ENCODE assay signal across 8 mouse cellular contexts in the genomic region with DNA sequence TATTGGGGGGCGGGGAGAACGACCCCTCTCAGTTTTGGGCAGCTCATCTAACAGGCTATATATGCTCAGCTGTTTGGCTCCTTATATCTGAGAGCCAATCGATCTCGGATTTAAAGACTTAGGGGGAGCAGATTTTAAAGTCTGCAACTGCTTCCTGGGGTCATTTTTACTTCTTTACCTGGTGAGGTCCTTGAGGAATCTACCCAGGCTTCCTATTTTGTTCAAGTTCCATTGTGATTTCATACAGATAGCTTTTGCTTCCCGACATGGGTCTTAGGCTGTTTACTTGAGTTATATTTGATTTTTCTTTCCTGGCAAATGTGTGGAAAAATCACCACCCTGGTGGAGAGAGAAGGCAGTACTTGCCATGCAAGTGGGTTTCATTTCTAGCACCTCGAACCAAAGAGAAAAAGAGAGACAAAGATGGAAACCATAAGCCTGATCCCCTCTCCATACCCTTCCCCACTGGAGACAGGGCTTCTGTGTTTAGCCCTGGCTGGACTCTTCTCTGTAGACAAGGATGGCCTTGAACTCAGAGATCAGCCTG. TPM values are rescaled to one million over a fixed set of nuclear protein-coding genes. Genes with fewer than 3 reads are reported as not detected.
DNase-seq lines count a peak whose midpoint lies in the region; ATAC-seq and TF ChIP-seq lines count a peak whose summit lies in the region.

No protein-coding gene starts in this region.

- H3ac ChIP-seq in C2C12 (ENCODE audit: control insufficient read depth, insufficient read length, low read depth) = peak overlapping the region; percentile 90

- peak overlapping the region; percentile 87 for H3K4me3 ChIP-seq in heart, adult 2 months
- H3K4me3 ChIP-seq in C2C12 (ENCODE audit: insufficient read depth, poor library complexity, severe bottlenecking) = peak overlapping the region; percentile 69
- peak overlapping the region; percentile 88 for H3K4me3 ChIP-seq in forebrain, postnatal 0 days (ENCODE audit: low read depth, low read length)
- peak overlapping the region; percentile 93 for H3K4me3 ChIP-seq in midbrain, embryonic 10.5 days

- no peak for TF ChIP-seq EP300 in heart, adult 2 months (IDR thresholded peaks at IDR 0.05; ENCODE audit: insufficient read depth, low read depth, low read length)

- peak overlapping the region; percentile 87 for H3K4me2 ChIP-seq in forebrain, postnatal 0 days (ENCODE audit: low read depth)

- WGBS in heart, adult 2 months = 27% methylated on average over 6 of the region's 6 CpGs
- WGBS in forebrain, postnatal 0 days = 28% methylated on average over 6 of the region's 6 CpGs
- WGBS in midbrain, embryonic 10.5 days = 54% methylated on average over 6 of the region's 6 CpGs

- H3K9me3 ChIP-seq in forebrain, postnatal 0 days (ENCODE audit: low read length) = no peaks in the 10 kb centered on the region
- no peaks in the 10 kb centered on the region for H3K9me3 ChIP-seq in midbrain, embryonic 10.5 days (replicated peaks)

- no peaks in the 10 kb centered on the region for H3K36me3 ChIP-seq in heart, adult 2 months (ENCODE audit: control insufficient read depth, insufficient read depth, low read length)
- no peaks in the 10 kb centered on the region for H3K36me3 ChIP-seq in C2C12 (ENCODE audit: control insufficient read depth, insufficient read depth)
- no peaks in the 10 kb centered on the region for H3K36me3 ChIP-seq in forebrain, postnatal 0 days (ENCODE audit: insufficient read depth)
- H3K36me3 ChIP-seq in midbrain, embryonic 10.5 days = peaks cover 10% of the 10 kb centered on the region

- TF ChIP-seq CTCF in heart, adult 2 months (IDR thresholded peaks at IDR 0.05) = peak; percentile 27; the same call in 1 of the 2 replicates
- no peak for TF ChIP-seq CTCF in C2C12 (IDR thresholded peaks at IDR 0.05; ENCODE audit: control insufficient read depth, insufficient read depth, insufficient read length)
- TF ChIP-seq CTCF in forebrain, postnatal 0 days (IDR thresholded peaks at IDR 0.05; ENCODE audit: low read depth) = peak; percentile 35

- no peaks in the 10 kb centered on the region for H3K27me3 ChIP-seq in heart, adult 2 months (ENCODE audit: control insufficient read depth, insufficient read depth, low read length)
- H3K27me3 ChIP-seq in C2C12 (ENCODE audit: control insufficient read depth, insufficient read depth, insufficient read length) = no peaks in the 10 kb centered on the region
- H3K27me3 ChIP-seq in forebrain, postnatal 0 days (ENCODE audit: insufficient read depth, low read length) = no peaks in the 10 kb centered on the region
- H3K27me3 ChIP-seq in midbrain, embryonic 10.5 days (ENCODE audit: low read depth, poor library complexity, severe bottlenecking) = no peaks in the 10 kb centered on the region

- H3K79me2 ChIP-seq in heart, adult 2 months (replicated peaks; ENCODE audit: control insufficient read depth, insufficient read depth, low read length) = no peaks in the 10 kb centered on the region
- peaks cover 70% of the 10 kb centered on the region for H3K79me2 ChIP-seq in C2C12 (ENCODE audit: control insufficient read depth, insufficient read depth)

- no peak for ATAC-seq in forebrain, postnatal 0 days

- TF ChIP-seq POLR2A in heart, adult 2 months (IDR thresholded peaks at IDR 0.05; ENCODE audit: insufficient read depth, low read depth, low read length) = no peak

- intact Hi-C loops in heart, adult 2 months (cut with DNase I) = loop anchor here (2.0 kb wide), 2 partner anchors 29 to 41 kb away; a partner anchor contains a TSS

- H3K4me1 ChIP-seq in heart, adult 2 months (ENCODE audit: control insufficient read depth, insufficient read depth, low read length) = no peaks in the 10 kb centered on the region; the same call in 1 of the 2 replicates
- H3K4me1 ChIP-seq in forebrain, postnatal 0 days (ENCODE audit: insufficient read depth) = peaks cover 7% of the 10 kb centered on the region; the same call in 1 of the 2 replicates
- H3K4me1 ChIP-seq in midbrain, embryonic 10.5 days = peaks cover 26% of the 10 kb centered on the region

- no peak overlapping the region for H3K27ac ChIP-seq in heart, adult 2 months
- H3K27ac ChIP-seq in forebrain, postnatal 0 days (ENCODE audit: low read depth, low read length) = no peak overlapping the region
- peak overlapping the region; percentile 98; the same call in 1 of the 2 replicates for H3K27ac ChIP-seq in midbrain, embryonic 10.5 days (replicated peaks)

- DNase-seq in heart, adult 2 months = peak in 1 of 2 experiments; percentile 6
- DNase-seq in heart, adult 9 months (ENCODE audit: low spot score in 2 of 2) = no peak
- DNase-seq in forebrain, postnatal 0 days = peak; percentile 18
- no peak for DNase-seq in midbrain, embryonic 10.5 days (ENCODE audit: low spot score)
- DNase-seq in urinary bladder, adult 18-20 months (ENCODE audit: low spot score in 2 of 2) = no peak
- DNase-seq in layer of hippocampus, adult 9-10 months (ENCODE audit: low spot score) = no peak
- DNase-seq in layer of hippocampus, adult 18-20 months (ENCODE audit: low spot score in 2 of 2) = no peak

- H3K9ac ChIP-seq in heart, adult 2 months (ENCODE audit: low read depth, low read length) = peak overlapping the region; percentile 29; the same call in 1 of the 2 replicates
- H3K9ac ChIP-seq in forebrain, postnatal 0 days = peak overlapping the region; percentile 87

- H3K79me3 ChIP-seq in C2C12 (ENCODE audit: low read depth) = peaks cover 51% of the 10 kb centered on the region

TF ChIP-seq in C2C12, 6 proteins besides CTCF, POLR2A, EP300 and RAD21:
- TF ChIP-seq MYOD1 (IDR thresholded peaks at IDR 0.05; ENCODE audit: control insufficient read depth, insufficient read length, low read depth) (no peak), CEBPB (IDR thresholded peaks at IDR 0.05; ENCODE audit: low read depth) (no peak), MAX (IDR thresholded peaks at IDR 0.05) (no peak), USF1 (IDR thresholded peaks at IDR 0.05; ENCODE audit: low read depth) (no peak)

RNA-seq across cellular contexts. Expression of a gene that starts 1.4 kb away (rescaled TPM):
- total RNA-seq in heart, adult 2 months (2021) = 10 to 100 TPM; 10.2 to 10.8 TPM
- 14.7 and 17.4 TPM in 2 replicates for polyA plus RNA-seq in heart, adult 2 months (2012; rRNA removed)
- polyA plus RNA-seq in C2C12 (2012; fragmentation: generic; extraction: Trizol) = 21.3 TPM
- 29.9 and 43.6 TPM in 2 replicates for total RNA-seq in forebrain, postnatal 0 days (2014; rRNA removed)
- 48.9 and 50.8 TPM in 2 replicates for polyA plus RNA-seq in forebrain, postnatal 0 days (2015; fragmentation: Nextera tagmentation; extraction: Ambion mirVana)
- polyA plus RNA-seq in midbrain, embryonic 10.5 days (2016; fragmentation: Nextera tagmentation; extraction: Ambion mirVana) = 78.9 and 79.8 TPM in 2 replicates
- total RNA-seq in layer of hippocampus, adult 18-20 months (2021) = 10 to 100 TPM; 18.6 to 20.8 TPM

RNA-seq across cellular contexts. Expression of a gene that starts 19.8 kb away (rescaled TPM):
- total RNA-seq in heart, adult 2 months (2021) = 1 to 10 TPM; 6.5 to 8.6 TPM
- polyA plus RNA-seq in heart, adult 2 months (2012; rRNA removed) = 8.0 and 8.4 TPM in 2 replicates
- polyA plus RNA-seq in C2C12 (2012; fragmentation: generic; extraction: Trizol) = 13.0 TPM
- 16.0 and 17.8 TPM in 2 replicates for total RNA-seq in forebrain, postnatal 0 days (2014; rRNA removed)
- polyA plus RNA-seq in forebrain, postnatal 0 days (2015; fragmentation: Nextera tagmentation; extraction: Ambion mirVana) = 11.7 and 15.6 TPM in 2 replicates
- 13.5 and 15.6 TPM in 2 replicates for polyA plus RNA-seq in midbrain, embryonic 10.5 days (2016; fragmentation: Nextera tagmentation; extraction: Ambion mirVana)
- total RNA-seq in layer of hippocampus, adult 18-20 months (2021) = 10 to 100 TPM; 22.8 to 25.6 TPM

RNA-seq across cellular contexts. Expression of a gene that starts 33.2 kb away (rescaled TPM):
- under 1 TPM; 0.31 to 0.52 TPM for total RNA-seq in heart, adult 2 months (2021)
- 0.29 and 1.1 TPM in 2 replicates for polyA plus RNA-seq in heart, adult 2 months (2012; rRNA removed)
- 0.04 TPM for polyA plus RNA-seq in C2C12 (2012; fragmentation: generic; extraction: Trizol)
- total RNA-seq in forebrain, postnatal 0 days (2014; rRNA removed) = 0.14 TPM in 1 of 2 replicates, not detected in the other
- not detected in 2 replicates for polyA plus RNA-seq in forebrain, postnatal 0 days (2015; fragmentation: Nextera tagmentation; extraction: Ambion mirVana)
- 1.5 and 2.0 TPM in 2 replicates for polyA plus RNA-seq in midbrain, embryonic 10.5 days (2016; fragmentation: Nextera tagmentation; extraction: Ambion mirVana)
- total RNA-seq in layer of hippocampus, adult 18-20 months (2021) = under 1 TPM in 1 of 2 experiments, not detected in 1; 0.12 TPM

RNA-seq across cellular contexts. Expression of a gene that starts 40.7 kb away (rescaled TPM):
- total RNA-seq in heart, adult 2 months (2021) = 10 to 100 TPM in 1 of 2 experiments, 1 to 10 TPM in 1; 9.6 to 10.7 TPM
- polyA plus RNA-seq in heart, adult 2 months (2012; rRNA removed) = 7.1 and 8.8 TPM in 2 replicates
- polyA plus RNA-seq in C2C12 (2012; fragmentation: generic; extraction: Trizol) = 30.1 TPM
- total RNA-seq in forebrain, postnatal 0 days (2014; rRNA removed) = 59.3 and 73.1 TPM in 2 replicates
- polyA plus RNA-seq in forebrain, postnatal 0 days (2015; fragmentation: Nextera tagmentation; extraction: Ambion mirVana) = 32.4 and 36.3 TPM in 2 replicates
- 34.9 and 35.9 TPM in 2 replicates for polyA plus RNA-seq in midbrain, embryonic 10.5 days (2016; fragmentation: Nextera tagmentation; extraction: Ambion mirVana)
- 10 to 100 TPM; 24.5 to 26.5 TPM for total RNA-seq in layer of hippocampus, adult 18-20 months (2021)

RNA-seq across cellular contexts. Expression of a gene that starts 40.7 kb away (rescaled TPM):
- 10 to 100 TPM; 22.9 to 26.3 TPM for total RNA-seq in heart, adult 2 months (2021)
- polyA plus RNA-seq in heart, adult 2 months (2012; rRNA removed) = 21.7 and 32.5 TPM in 2 replicates
- polyA plus RNA-seq in C2C12 (2012; fragmentation: generic; extraction: Trizol) = 40.3 TPM
- 65.5 and 72.5 TPM in 2 replicates for total RNA-seq in forebrain, postnatal 0 days (2014; rRNA removed)
- polyA plus RNA-seq in forebrain, postnatal 0 days (2015; fragmentation: Nextera tagmentation; extraction: Ambion mirVana) = 47.0 and 49.6 TPM in 2 replicates
- polyA plus RNA-seq in midbrain, embryonic 10.5 days (2016; fragmentation: Nextera tagmentation; extraction: Ambion mirVana) = 78.9 and 81.6 TPM in 2 replicates
- total RNA-seq in layer of hippocampus, adult 18-20 months (2021) = 10 to 100 TPM; 31.2 to 37.2 TPM
